Mouse (Mus musculus) cerebellum, postnatal 14 days (tissue): ENCODE measurements around the gene Supt16.
A peak's percentile ranks its signal among the peaks of the same experiment; 100 is the strongest.

Experiments
- DNase-seq, 2 experiments: peaks; one replicate each; pipeline ENCODE4 v3.0.0; 2021; ENCODE audit warnings: mixed read lengths in 2 of 2

The Supt16 gene

GRCm38 (mm10) chr14:52144165-52144564 is 53.1 kb downstream of the Supt16 start:
- no peak for DNase-seq

- DNase-seq: no peak
Observed at GRCm38 (mm10) chr14:52141445-52142127, 55.6 kb downstream of the Supt16 start.

- no peak for DNase-seq
Observed at GRCm38 (mm10) chr14:52140577-52141444, 56.4 kb downstream of the Supt16 start.

- no peak for DNase-seq
Observed at GRCm38 (mm10) chr14:52133584-52133983, 63.6 kb downstream of the Supt16 start.

- DNase-seq: no peak
Observed at GRCm38 (mm10) chr14:52124636-52125035, 72.6 kb downstream of the Supt16 start.

- peak; percentile 81 to 86 for DNase-seq
Observed at GRCm38 (mm10) chr14:52123918-52124317, 73.3 kb downstream of the Supt16 start.

- DNase-seq: no peak
Observed at GRCm38 (mm10) chr14:52120169-52120568, 77.0 kb downstream of the Supt16 start.

- DNase-seq: peak; percentile 79 to 82
Observed at GRCm38 (mm10) chr14:52118823-52119608, 78.2 kb downstream of the Supt16 start.

GRCm38 (mm10) chr14:52118456-52118822 is 78.8 kb downstream of the Supt16 start:
- DNase-seq: peak in 1 of 2 experiments; percentile 45

GRCm38 (mm10) chr14:52117241-52117640 is 80.0 kb downstream of the Supt16 start:
- DNase-seq: no peak

- DNase-seq: no peak
Observed at GRCm38 (mm10) chr14:52114101-52114500, 83.1 kb downstream of the Supt16 start.
